In genomic region chr11:98709001-98709741, GRCm38 (mm10) we compare ENCODE assay signal across 9 mouse cellular contexts. TPM values are rescaled to one million over a fixed set of nuclear protein-coding genes. Genes with fewer than 3 reads are reported as not detected.
DNase-seq lines count a peak whose midpoint lies in the region; TF ChIP-seq lines count a peak whose summit lies in the region.
"Had no signal": no experiment of that assay in that cellular context is flagged by ENCODE, and none has a peak within 500 bp of the region (broad histone marks: within the 10 kb centered on the region; RNA-seq: fewer than 3 reads in every experiment).

No protein-coding gene starts in this region.

- no peaks in the 10 kb centered on the region for H3K79me2 ChIP-seq in macrophage (ENCODE audit: inconsistent target)

- H3K36me3 ChIP-seq in macrophage (ENCODE audit: inconsistent target): peaks cover 25% of the 10 kb centered on the region; the same call in 1 of the 2 replicates

- TF ChIP-seq CTCF in layer of hippocampus, adult 2 months (conservative IDR thresholded peaks at IDR 0.05): no peak

- DNase-seq in layer of hippocampus, adult 2 months (ENCODE audit: low spot score in 2 of 2): no peak
- no peak for DNase-seq in layer of hippocampus, adult 9-10 months (ENCODE audit: low spot score)
- peak; percentile 30 for DNase-seq in fat pad, adult 2 months (ENCODE audit: extremely low read depth, low read depth, low spot score)
- peak; percentile 85 for DNase-seq in kidney, adult 9 months
- no peak for DNase-seq in B cell, adult 2 months
- no peak for DNase-seq in thymus, postnatal 36 days
- no peak for DNase-seq in cerebellum, adult 9-11 months

- 7% methylated on average over 25 of the region's 26 CpGs for WGBS in macrophage (ENCODE audit: missing documents)

- no peak overlapping the region; the same call in 1 of the 2 replicates for H3K4me3 ChIP-seq in layer of hippocampus, adult 2 months
- peak overlapping the region; percentile 5; the same call in 1 of the 2 replicates for H3K4me3 ChIP-seq in macrophage (ENCODE audit: inconsistent target)

- peak overlapping the region; percentile 29; the same call in 1 of the 2 replicates for H3K27ac ChIP-seq in layer of hippocampus, adult 2 months
- H3K27ac ChIP-seq in macrophage: peak overlapping the region; percentile 93

RNA-seq across cellular contexts. Expression of gene Csf3, which starts 8.1 kb away (rescaled TPM):
- total RNA-seq in layer of hippocampus, adult 2 months (2021): not detected
- total RNA-seq in macrophage (2018; cell fraction: chromatin; rRNA removed): 1 to 10 TPM in 4 of 26 experiments, under 1 TPM in 5, not detected in 17; 0.50 to 3.2 (median 0.90) TPM
- 1 to 10 TPM in 5 of 26 experiments, under 1 TPM in 13, not detected in 8; 0.07 to 4.9 (median 0.42) TPM for total RNA-seq in macrophage (2018; cell fraction: cytosol; rRNA removed)
- 1 to 10 TPM in 10 of 26 experiments, under 1 TPM in 5, not detected in 11; 0.33 to 3.5 (median 1.3) TPM for total RNA-seq in macrophage (2018; cell fraction: nucleus; rRNA removed)
- polyA plus RNA-seq in macrophage (2018): not detected in 3 replicates
- total RNA-seq: gastrocnemius, postnatal 4 days had no signal

RNA-seq across cellular contexts. Expression of gene Med24, which starts 20.1 kb away (rescaled TPM):
- 100 to 1,000 TPM; 146 to 148 TPM for total RNA-seq in layer of hippocampus, adult 2 months (2021)
- 10 to 100 TPM; 26.0 to 64.8 (median 48.7) TPM for total RNA-seq in macrophage (2018; cell fraction: chromatin; rRNA removed)
- total RNA-seq in macrophage (2018; cell fraction: cytosol; rRNA removed): 10 to 100 TPM; 12.8 to 23.6 (median 18.5) TPM
- total RNA-seq in macrophage (2018; cell fraction: nucleus; rRNA removed): 10 to 100 TPM; 14.2 to 52.0 (median 30.6) TPM
- polyA plus RNA-seq in macrophage (2018): 19.2 to 19.9 TPM (median 19.6 TPM) in 3 replicates

RNA-seq across cellular contexts. Expression of gene Psmd3, which starts 26.8 kb away (rescaled TPM):
- total RNA-seq in layer of hippocampus, adult 2 months (2021): 100 to 1,000 TPM; 123 to 125 TPM
- 100 to 1,000 TPM in 2 of 26 experiments, 10 to 100 TPM in 24; 27.6 to 105 (median 69.8) TPM for total RNA-seq in macrophage (2018; cell fraction: chromatin; rRNA removed)
- total RNA-seq in macrophage (2018; cell fraction: cytosol; rRNA removed): 100 to 1,000 TPM in 1 of 26 experiments, 10 to 100 TPM in 25; 46.4 to 105 (median 67.8) TPM
- 100 to 1,000 TPM in 1 of 26 experiments, 10 to 100 TPM in 25; 34.3 to 106 (median 63.9) TPM for total RNA-seq in macrophage (2018; cell fraction: nucleus; rRNA removed)
- 53.4 to 97.2 TPM (median 55.5 TPM) in 3 replicates for polyA plus RNA-seq in macrophage (2018)

RNA-seq across cellular contexts. Expression of gene Thra, which starts 31.3 kb away (rescaled TPM):
- 1,000 to 10,000 TPM in 1 of 2 experiments, 100 to 1,000 TPM in 1; 996 to 1,082 TPM for total RNA-seq in layer of hippocampus, adult 2 months (2021)
- total RNA-seq in macrophage (2018; cell fraction: chromatin; rRNA removed): 10 to 100 TPM in 20 of 26 experiments, 1 to 10 TPM in 6; 3.6 to 48.8 (median 15.3) TPM
- total RNA-seq in macrophage (2018; cell fraction: cytosol; rRNA removed): 10 to 100 TPM in 17 of 26 experiments, 1 to 10 TPM in 9; 6.7 to 18.6 (median 11.3) TPM
- 10 to 100 TPM in 12 of 26 experiments, 1 to 10 TPM in 14; 4.3 to 29.5 (median 9.6) TPM for total RNA-seq in macrophage (2018; cell fraction: nucleus; rRNA removed)
- 8.2 to 12.1 TPM (median 9.8 TPM) in 3 replicates for polyA plus RNA-seq in macrophage (2018)

RNA-seq across cellular contexts. Expression of gene Gsdma, which starts 45.0 kb away (rescaled TPM):
- not detected for total RNA-seq in layer of hippocampus, adult 2 months (2021)
- total RNA-seq in macrophage (2018; cell fraction: chromatin; rRNA removed): not detected
- not detected for total RNA-seq in macrophage (2018; cell fraction: cytosol; rRNA removed)
- total RNA-seq in macrophage (2018; cell fraction: nucleus; rRNA removed): not detected
- not detected in 3 replicates for polyA plus RNA-seq in macrophage (2018)
- total RNA-seq: gastrocnemius, postnatal 4 days had no signal

Comparison
In these comparisons a context has a peak if more than half of its experiments do, and no peak if none do; other contexts are left out.
1. DNase-seq: peak in fat pad, adult 2 months (single experiment) and kidney, adult 9 months (single experiment); none in layer of hippocampus, adult 2 months (0 of 2), layer of hippocampus, adult 9-10 months (single experiment), B cell, adult 2 months (0 of 2), thymus, postnatal 36 days (0 of 2) and cerebellum, adult 9-11 months (single experiment).